Mouse (Mus musculus): ENCODE measurements around the gene Plcb4. TPM values are rescaled to one million over a fixed set of nuclear protein-coding genes. Genes with fewer than 3 reads are reported as not detected.
A peak's percentile ranks its signal among the peaks of the same experiment; 100 is the strongest.

The Plcb4 gene
- polyA plus RNA-seq, 1 experiment from 2014 or later: 11.0 TPM

DNA sequence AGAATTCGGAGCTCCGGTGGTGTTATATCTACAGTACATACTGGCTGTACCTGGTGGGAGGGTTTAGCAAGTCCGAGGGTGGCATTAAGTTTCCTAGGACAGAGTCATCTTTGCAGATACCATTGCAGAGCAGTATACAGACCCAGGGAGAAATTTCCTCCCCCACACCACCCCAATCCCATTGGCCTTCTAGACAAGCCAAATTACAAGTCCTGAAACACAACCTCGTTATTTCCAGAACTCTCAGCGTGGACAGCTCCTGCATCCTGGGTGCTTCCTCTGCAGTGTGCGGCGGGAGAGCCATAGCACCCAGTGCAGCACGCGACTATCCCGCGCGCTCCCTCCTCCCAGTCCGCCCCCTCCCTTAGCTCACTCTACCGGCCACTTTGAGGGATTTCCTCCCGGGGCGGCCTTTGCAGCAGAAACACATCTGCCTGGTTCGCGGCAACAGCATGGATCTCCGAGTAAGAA lies 399.1 kb downstream of the Plcb4 start:
- Histone ChIP-seq H3K9me3 (replicated peaks; ENCODE audit: control insufficient read depth, low read length) (no peaks in the 10 kb centered on the region), H3K4me1 (ENCODE audit: control insufficient read depth, insufficient read depth, low read length) (peaks cover 2% of the 10 kb centered on the region; the same call in 1 of the 2 replicates), H3K9ac (replicated peaks; ENCODE audit: low read length) (0 out of 2 replicates have a peak overlapping the region, but pooled peaks have one; percentile 9), H3K4me2 (ENCODE audit: low read depth, low read length) (peak overlapping the region; percentile 49), H3K27me3 (ENCODE audit: control insufficient read depth, insufficient read depth, low read length) (peaks cover 23% of the 10 kb centered on the region), H3K36me3 (replicated peaks; ENCODE audit: control insufficient read depth, insufficient read depth, low read depth, low read length) (no peaks in the 10 kb centered on the region), H3K27ac (replicated peaks; ENCODE audit: low read depth, low read length) (no peak overlapping the region), H3K4me3 (ENCODE audit: low read depth, low read length) (peak overlapping the region; percentile 21)
- DNase-seq (ENCODE audit: low spot score): peak; percentile 45
- WGBS: 3% methylated on average over 19 of the region's 19 CpGs
- ATAC-seq (replicated peaks; ENCODE audit: insufficient number of reproducible peaks, low FRiP score, low TSS enrichment, low read depth): peak; percentile 61; the same call in 1 of the 2 replicates

DNA sequence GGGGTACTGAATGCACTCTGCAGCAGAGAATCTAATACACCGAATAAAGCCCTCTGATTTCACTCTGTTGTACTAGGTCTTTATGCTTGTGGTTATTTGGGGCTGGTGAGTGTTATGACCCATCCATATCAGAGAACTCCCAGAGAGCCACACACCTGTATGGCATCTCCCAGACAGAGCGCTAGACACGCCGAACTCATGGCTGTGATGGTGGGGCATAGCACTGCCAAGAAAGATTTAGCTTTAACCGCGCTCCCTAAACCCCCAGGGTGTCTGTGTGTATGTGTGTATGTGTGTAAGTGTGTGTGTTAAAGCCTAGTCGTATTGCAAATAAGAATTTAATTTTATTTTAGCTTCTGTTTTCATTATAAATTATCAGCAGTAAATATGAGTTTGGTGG lies 399.6 kb downstream of the Plcb4 start:
- DNase-seq (ENCODE audit: low spot score) (peak; percentile 14), ATAC-seq (replicated peaks; ENCODE audit: insufficient number of reproducible peaks, low FRiP score, low TSS enrichment, low read depth) (0 out of 2 replicates have a peak, but pooled peaks have one; percentile 25)
- H3K27me3 ChIP-seq (ENCODE audit: control insufficient read depth, insufficient read depth, low read length): peaks cover 23% of the 10 kb centered on the region
- H3K36me3 ChIP-seq (replicated peaks; ENCODE audit: control insufficient read depth, insufficient read depth, low read depth, low read length): no peaks in the 10 kb centered on the region
- H3K27ac ChIP-seq (replicated peaks; ENCODE audit: low read depth, low read length): no peak overlapping the region
- no peaks in the 10 kb centered on the region for H3K9me3 ChIP-seq (replicated peaks; ENCODE audit: control insufficient read depth, low read length)
- 5% methylated on average over 7 of the region's 7 CpGs for WGBS
- H3K4me1 ChIP-seq (ENCODE audit: control insufficient read depth, insufficient read depth, low read length): peaks cover 2% of the 10 kb centered on the region; the same call in 1 of the 2 replicates
- 0 out of 2 replicates have a peak overlapping the region, but pooled peaks have one; percentile 9 for H3K9ac ChIP-seq (replicated peaks; ENCODE audit: low read length)
- H3K4me3 ChIP-seq (ENCODE audit: low read depth, low read length): peak overlapping the region; percentile 21
- peak overlapping the region; percentile 49 for H3K4me2 ChIP-seq (ENCODE audit: low read depth, low read length)

DNA sequence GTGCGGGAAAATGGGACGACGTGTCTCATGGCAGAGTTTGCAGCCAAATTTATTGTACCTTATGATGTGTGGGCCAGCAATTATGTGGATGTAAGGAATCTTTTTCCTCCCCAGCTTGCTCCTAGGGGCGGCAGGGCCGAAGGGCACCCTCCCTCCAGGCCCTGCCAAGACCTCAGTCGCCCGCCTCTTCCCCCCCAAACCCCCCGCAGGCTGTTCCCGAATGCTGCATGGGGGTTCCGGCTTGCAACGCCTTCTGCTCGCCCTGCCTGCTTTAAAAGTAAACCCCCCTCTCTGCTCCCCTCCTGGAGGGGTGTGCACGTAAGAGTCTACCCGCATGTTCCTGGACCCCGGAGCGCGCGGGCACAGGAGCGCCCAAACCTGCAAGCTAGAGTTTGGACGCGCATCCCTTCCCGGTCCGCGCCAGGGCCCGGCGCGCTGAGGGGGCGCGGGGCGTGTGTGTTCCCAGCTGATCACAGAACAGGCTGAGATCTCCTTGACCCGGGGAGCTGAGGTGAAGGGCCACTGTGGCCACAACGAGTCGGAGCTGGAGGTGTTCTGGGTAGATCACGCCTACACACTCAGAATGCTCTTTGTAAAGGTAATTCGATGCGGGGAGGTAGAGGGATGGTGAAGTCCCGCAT lies 400.3 kb downstream of the Plcb4 start:
- no peaks in the 10 kb centered on the region for H3K36me3 ChIP-seq (replicated peaks; ENCODE audit: control insufficient read depth, insufficient read depth, low read depth, low read length)
- H3K27me3 ChIP-seq (ENCODE audit: control insufficient read depth, insufficient read depth, low read length): peaks cover 23% of the 10 kb centered on the region
- H3K9ac ChIP-seq (replicated peaks; ENCODE audit: low read length): 0 out of 2 replicates have a peak overlapping the region, but pooled peaks have one; percentile 22
- H3K27ac ChIP-seq (replicated peaks; ENCODE audit: low read depth, low read length): no peak overlapping the region
- H3K4me2 ChIP-seq (ENCODE audit: low read depth, low read length): peak overlapping the region; percentile 76
- H3K4me1 ChIP-seq (ENCODE audit: control insufficient read depth, insufficient read depth, low read length): peaks cover 2% of the 10 kb centered on the region; the same call in 1 of the 2 replicates
- peak; percentile 27 for DNase-seq (ENCODE audit: low spot score)
- WGBS: under 1% methylated on average over 37 of the region's 37 CpGs
- H3K9me3 ChIP-seq (replicated peaks; ENCODE audit: control insufficient read depth, low read length): no peaks in the 10 kb centered on the region
- H3K4me3 ChIP-seq (ENCODE audit: low read depth, low read length): peak overlapping the region; percentile 32
- 0 out of 2 replicates have a peak, but pooled peaks have one; percentile 15 for ATAC-seq (replicated peaks; ENCODE audit: insufficient number of reproducible peaks, low FRiP score, low TSS enrichment, low read depth)

Data from embryonic facial prominence, embryonic 11.5 days (tissue).